Mouse (Mus musculus): ENCODE results near the gene Slc10a1.

Slc10a1 gene

DNA sequence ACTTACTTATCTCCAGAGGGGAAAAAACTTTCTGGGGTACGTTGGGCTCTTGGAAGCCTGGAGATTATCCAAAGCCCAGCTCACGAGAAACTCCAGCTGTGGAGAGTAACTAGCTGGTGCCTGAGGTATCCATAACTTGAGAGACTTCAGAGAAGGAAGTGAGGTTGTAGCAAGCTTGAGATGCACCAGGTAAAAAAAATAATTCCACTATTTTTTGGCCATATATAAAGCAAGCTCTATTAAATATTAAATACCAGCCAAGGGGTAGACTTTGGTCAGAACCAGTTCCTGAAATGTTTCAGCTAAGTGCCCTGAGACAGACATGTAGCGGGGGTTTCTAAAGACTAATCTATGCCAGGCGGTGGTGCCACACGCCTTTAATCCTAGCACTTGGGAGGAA is at the start of gene Slc10a1:
Gene Slc10a1 (minus strand): TSS at position 101 of the 400 bp plus-strand sequence.
- DNase-seq: no peak

DNA sequence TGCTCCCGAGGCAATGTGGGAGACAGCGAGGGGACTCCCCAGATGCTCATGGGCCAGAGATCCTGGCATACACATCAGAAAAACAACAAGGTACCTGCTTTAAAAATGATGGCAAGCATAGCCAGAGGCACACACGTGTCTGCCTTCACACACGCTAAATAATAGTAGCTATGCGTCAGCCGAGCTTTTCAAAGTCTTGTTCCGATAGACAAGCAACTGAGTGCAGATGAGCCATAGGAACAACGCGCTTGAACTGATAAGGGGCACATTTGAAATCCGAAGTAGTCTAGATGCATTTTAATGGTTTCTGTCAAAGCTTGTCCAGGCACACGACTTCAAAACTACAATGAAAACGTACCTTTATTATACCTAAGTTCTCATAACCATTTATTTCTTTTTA is 49.1 kb upstream of the Slc10a1 start:
- DNase-seq: no peak

DNA sequence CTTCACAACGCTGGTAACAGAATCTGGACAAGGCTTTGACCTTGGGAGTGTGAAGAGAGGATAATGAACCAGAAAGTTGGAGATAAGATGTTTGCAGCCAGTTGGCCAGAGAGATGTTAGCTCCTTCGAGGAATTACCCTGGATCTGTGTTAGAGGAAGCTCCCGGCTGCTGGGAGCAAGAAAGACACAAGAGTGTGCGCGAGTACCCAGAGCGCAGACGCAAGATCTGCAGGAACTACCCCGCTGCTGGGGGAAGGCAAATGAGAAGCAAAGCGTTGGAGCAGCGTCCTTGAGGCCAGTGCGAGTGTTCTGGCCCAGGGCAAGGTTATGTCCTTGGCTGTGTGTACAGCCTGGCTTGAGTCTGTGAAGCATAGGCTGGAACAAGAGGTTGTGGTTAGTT is 45.0 kb upstream of the Slc10a1 start:
- no peak for DNase-seq

GRCm38 (mm10) chr12:81011994-81012393 is 43.5 kb upstream of the Slc10a1 start:
- no peak for DNase-seq

GRCm38 (mm10) chr12:81009813-81010212 is 41.3 kb upstream of the Slc10a1 start:
- DNase-seq: no peak

- no peak for DNase-seq
Measured at GRCm38 (mm10) chr12:81002841-81003635, 34.5 kb upstream of the Slc10a1 start.

- DNase-seq: no peak
Measured at GRCm38 (mm10) chr12:81000924-81001323, 32.4 kb upstream of the Slc10a1 start.

- DNase-seq: peak; percentile 41
Measured at GRCm38 (mm10) chr12:80998528-80999221, 30.2 kb upstream of the Slc10a1 start.

DNA sequence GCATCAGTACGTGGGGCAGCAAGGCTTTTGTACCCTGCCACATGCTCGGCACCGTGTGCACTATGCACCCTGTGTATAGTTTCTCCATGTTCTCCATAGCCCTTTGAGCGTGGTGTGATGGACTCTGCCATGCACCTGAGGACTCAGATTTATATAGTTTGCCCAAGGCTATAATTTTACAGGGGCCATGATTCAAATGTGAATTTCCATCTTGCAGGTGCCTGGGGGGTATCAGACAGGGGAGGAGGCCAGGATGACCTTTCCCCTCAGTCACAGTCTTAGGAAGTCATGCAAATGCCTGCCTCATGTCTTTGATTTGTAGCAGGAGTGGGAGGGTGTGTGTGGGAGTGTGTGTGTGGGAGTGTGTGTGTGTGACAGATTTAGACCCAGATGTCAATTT is 29.1 kb upstream of the Slc10a1 start:
- no peak for DNase-seq

GRCm38 (mm10) chr12:80995326-80995725 is 26.8 kb upstream of the Slc10a1 start:
- no peak for DNase-seq

DNA sequence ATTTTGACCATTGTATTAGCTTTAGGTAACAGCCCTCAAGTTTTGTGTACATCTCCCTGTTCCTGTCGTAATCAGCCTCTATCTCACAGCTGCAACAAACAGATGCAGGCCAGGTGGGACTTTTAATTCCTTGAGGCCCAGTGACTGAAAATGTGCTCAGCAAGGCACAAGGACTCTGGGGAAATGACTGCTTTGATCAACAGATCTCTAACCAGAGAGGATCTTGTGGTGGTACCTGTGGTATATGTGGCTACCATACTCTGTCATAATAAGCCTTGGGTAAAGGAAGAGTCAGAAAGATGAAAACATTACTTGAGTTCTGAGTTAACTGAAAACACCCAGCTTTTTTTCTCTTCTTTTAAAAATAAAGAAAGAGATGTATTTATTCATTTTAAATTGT is 25.3 kb upstream of the Slc10a1 start:
- DNase-seq: peak; percentile 29

DNA sequence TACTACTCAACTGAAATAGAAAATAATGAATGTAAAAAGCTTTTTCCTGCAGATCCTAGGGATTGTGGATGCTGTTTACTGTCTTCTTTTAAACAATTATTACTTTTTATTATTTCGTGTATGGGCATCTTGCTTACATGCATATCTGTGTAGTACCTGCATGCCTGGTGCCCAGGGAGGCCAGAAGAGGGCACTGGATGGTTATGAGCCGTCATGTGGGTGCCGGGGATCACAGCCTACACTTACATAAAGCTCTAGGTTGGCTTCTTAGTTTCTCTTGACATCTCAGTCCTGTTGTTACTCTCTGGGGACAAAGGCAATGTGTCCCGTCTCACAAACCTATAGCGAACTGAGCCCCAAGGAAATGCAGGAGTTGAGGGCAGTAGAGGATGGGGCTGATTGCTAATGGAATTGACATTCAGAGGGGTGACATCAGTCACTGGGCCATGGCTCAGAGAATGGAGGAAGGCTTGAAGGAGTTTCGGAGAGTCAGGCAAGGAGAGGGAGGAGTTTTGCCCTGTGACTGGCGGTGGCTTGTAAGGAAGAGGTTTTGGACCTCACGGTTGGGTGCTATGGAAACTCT is 24.1 kb upstream of the Slc10a1 start:
- peak; percentile 24 for DNase-seq

DNA sequence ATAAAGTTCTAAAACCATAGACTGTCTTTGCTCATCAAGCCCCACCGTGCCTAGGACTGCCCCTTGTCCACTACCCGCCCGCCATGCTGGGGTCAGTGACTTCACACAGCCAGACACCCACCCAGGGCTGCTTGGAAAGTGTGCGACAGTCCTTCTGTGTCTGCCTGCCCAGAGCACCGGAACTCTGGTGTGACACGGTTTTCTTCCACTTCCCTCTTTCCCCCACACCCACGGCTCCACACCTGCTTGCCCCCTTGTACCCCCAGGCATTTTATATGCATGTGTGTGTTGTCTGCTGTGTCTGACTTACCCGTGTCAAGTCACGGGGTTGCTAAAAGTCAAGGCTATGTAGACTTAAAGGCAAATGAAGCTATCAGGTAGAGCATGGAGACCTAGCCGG is 23.3 kb upstream of the Slc10a1 start:
- DNase-seq: peak; percentile 21

DNA sequence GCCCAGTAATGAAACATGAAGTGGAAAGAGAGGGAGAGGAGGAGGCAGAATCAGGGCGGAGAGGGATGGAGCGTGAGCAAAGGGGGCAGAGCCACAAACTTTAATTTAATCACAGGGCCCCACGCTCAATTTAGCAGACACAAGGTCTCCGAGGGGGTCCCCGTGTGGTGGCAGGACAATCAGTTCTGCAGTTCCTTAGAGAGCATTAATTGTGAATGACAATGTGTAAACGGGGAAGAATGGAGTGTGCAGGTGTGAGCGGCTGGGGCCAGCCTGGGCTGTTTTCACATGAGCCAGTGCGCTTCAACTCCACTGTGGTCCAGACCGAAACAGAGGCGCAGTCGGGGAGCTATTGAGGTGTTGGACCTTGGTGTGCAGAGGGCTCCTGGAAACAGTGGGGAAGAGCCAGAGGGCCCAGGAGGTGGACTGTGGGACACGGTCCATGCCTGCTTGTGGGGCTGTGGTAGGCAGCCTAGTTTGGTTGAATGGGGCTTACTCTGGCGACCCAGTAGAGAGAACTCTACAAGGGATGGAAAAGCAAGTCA is 22.5 kb upstream of the Slc10a1 start:
- DNase-seq: no peak

GRCm38 (mm10) chr12:80988286-80988685 is 19.8 kb upstream of the Slc10a1 start:
- DNase-seq: no peak

DNA sequence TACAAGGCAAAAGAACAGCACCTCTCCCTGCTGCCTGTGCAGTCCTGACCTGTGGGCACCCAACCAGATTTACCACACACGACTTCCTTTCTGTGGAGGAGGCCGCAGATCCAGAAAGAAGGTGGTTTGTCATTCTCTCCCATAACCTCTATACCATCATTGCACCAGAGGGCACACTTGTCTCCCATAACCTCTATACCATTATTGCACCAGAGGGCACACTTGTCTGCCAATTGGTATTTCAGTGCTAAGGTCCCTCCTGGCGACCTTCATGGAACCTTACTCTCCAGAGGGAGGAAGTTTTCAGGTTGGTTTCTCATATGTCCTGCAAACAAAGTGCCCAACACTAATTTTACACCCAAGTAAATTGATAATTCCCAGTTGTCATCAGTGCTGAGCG is 18.1 kb upstream of the Slc10a1 start:
- DNase-seq: no peak

DNA sequence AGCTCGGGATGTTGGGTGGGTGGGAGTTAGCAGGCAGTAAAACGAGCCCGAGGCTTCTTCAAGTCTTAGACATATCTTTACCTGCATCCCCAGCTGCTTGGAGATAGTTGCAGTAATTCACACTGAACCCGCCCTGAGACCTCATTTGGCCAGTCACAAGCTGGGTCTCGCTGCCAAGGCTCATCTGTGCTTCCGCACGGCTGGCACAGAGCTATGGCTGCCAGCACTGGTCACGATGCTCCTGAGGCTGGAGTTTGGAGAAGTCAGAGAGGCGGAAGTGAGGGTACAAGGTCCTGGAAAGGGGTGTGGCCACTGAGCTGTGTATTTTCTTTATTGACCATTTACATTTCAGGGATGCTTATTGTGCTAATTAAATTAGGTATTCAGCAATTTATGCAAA is 15.2 kb upstream of the Slc10a1 start:
- DNase-seq: no peak

GRCm38 (mm10) chr12:80982326-80982725 is 13.8 kb upstream of the Slc10a1 start:
- peak; percentile 82 for DNase-seq

- no peak for DNase-seq
Measured at GRCm38 (mm10) chr12:80975939-80976671, 7.6 kb upstream of the Slc10a1 start.

- DNase-seq: no peak
Measured at GRCm38 (mm10) chr12:80971756-80972155, 3.3 kb upstream of the Slc10a1 start.

DNA sequence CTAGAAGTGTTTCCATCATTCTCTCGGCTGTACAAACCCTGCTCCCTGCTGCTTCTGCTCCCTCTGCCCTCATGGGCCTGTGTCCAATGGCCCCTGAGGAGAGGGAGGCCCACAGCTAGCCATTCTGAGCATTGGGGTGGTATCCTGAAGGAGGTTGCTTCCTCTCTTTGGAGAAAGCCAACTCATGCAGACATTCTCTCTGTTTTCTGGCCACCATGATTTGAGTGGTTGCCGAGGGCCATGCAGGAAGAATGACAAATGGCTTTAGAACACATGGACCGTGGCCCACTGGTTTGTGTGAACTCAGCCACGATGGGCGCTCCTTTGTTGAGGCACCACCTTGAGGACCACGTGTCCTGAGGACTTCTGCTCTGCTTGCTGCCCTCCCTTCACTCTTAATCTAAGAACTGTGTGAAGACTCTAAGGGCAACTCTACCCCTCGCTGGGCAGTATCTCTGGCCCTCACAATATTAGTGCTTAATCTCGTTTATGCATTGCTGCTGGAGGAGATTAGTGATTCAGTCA is 1.7 kb upstream of the Slc10a1 start:
- no peak for DNase-seq

- DNase-seq: no peak
Measured at GRCm38 (mm10) chr12:80967918-80968317, 587 bp downstream of the Slc10a1 start.

Data from thymus, postnatal 25 days (tissue).